Mouse (Mus musculus): ENCODE data around the gene Galnt16.

- no peak for TF ChIP-seq MAFK (IDR thresholded peaks at IDR 0.05; ENCODE audit: insufficient read depth, low read depth, low read length)
- no peak for TF ChIP-seq HCFC1 (IDR thresholded peaks at IDR 0.05; ENCODE audit: borderline replicate concordance, insufficient read depth, low read length)
- TF ChIP-seq CHD2 (IDR thresholded peaks at IDR 0.05; ENCODE audit: low read depth, low read length) = no peak
Observed at GRCm38 (mm10) chr12:80549646-80550045, 31.6 kb downstream of the Galnt16 start.

All from ES-E14 (cell line).